Mouse (Mus musculus): ENCODE data around the gene Isyna1.
A peak's percentile ranks its signal among the peaks of the same experiment; 100 is the strongest.

Gene Isyna1

GRCm38 (mm10) chr8:70593961-70594609 is at the start of gene Isyna1:
Gene Isyna1, plus strand, starts transcription at chr8:70594373.
- DNase-seq: peak; percentile 91 to 93

DNA sequence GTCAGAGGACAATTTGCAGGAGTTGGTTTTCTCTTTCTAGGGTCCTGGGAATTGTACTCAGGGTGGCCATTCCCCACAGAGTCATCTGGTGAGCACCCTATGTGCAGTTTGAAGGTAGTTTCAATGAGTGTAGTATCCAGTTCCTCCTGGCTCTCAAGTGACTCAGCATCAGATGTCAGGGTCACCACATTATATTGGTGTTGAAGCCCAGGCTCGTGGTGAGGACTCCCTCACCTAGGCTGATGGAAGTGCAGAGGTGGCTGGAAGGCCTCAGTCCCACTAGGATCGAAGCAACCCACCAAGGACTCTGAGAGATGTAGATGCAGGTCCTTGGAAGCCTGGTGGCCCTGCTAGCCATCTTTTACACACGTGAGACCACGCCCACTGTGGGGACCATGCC is 47.8 kb upstream of the Isyna1 start:
- DNase-seq: peak in 1 of 2 experiments; percentile 22

- peak in 1 of 2 experiments; percentile 58 for DNase-seq
Observed at GRCm38 (mm10) chr8:70547762-70548161, 46.4 kb upstream of the Isyna1 start.

GRCm38 (mm10) chr8:70549412-70550184 is 44.6 kb upstream of the Isyna1 start:
- no peak for DNase-seq

GRCm38 (mm10) chr8:70551558-70552161 is 42.5 kb upstream of the Isyna1 start:
- no peak for DNase-seq

- no peak for DNase-seq
Observed at GRCm38 (mm10) chr8:70552836-70553235, 41.3 kb upstream of the Isyna1 start.

DNA sequence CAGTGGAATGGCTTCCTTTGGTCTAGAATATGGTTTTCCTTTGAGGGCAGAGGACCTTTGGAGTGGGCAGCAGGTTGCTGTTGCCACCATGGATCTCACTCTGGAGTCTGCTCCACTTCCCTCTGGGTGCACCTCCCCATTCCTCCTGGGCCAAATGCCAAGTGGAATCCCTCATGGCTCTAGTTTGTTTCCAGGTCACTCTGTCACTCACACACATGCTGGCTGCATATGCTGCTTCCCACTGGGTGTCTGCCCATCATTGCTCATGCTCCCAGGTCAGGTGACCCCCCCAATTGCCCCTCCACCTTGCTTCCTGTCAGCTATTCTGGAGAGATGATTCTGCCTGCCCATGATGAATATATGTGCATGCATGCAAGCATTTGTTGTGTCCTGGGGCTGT is 40.4 kb upstream of the Isyna1 start:
- DNase-seq: peak; percentile 56 to 59

GRCm38 (mm10) chr8:70555079-70555747 is 39.0 kb upstream of the Isyna1 start:
- no peak for DNase-seq

GRCm38 (mm10) chr8:70558334-70558733 is 35.8 kb upstream of the Isyna1 start:
- DNase-seq: peak in 1 of 2 experiments; percentile 40

DNA sequence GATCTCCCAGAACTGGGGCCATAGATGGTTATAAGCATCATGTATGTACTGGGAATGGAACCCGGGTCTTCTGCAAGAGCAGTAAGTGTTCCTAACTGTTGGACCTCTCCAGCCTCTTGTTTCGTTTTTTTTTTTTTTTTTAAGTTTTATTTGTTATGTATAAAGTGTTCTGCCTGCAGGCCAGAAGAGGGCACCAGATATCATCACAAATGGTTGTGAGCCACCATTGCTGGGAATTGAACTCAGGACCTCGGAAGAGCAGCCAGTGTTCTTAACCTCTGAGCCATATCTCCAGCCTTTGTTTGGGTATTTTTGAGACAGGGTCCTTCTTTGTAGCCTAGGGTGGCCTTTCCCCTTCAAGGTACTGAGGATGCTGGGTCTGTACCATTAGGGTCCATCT is 35.2 kb upstream of the Isyna1 start:
- no peak for DNase-seq

DNA sequence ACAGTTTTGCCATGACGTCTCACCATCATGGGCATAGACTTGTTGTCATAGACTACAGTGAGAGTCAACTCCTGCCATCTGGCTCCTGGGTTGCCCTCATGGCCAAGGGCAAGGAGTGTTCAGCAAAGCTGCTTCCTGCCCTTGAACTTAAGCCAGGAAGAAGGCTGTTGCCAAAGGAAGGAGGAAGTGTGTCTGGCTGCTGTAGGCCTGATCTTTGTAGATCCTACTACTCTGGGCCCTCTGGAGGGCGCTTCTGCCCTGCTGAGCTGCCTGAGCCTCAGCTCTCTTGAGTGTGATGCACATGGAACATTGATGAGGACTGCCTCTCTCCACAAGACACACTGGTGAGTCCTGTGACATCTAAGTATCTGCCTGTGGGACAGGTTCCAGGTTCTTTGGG is 34.1 kb upstream of the Isyna1 start:
- DNase-seq: peak; percentile 81 to 84

DNA sequence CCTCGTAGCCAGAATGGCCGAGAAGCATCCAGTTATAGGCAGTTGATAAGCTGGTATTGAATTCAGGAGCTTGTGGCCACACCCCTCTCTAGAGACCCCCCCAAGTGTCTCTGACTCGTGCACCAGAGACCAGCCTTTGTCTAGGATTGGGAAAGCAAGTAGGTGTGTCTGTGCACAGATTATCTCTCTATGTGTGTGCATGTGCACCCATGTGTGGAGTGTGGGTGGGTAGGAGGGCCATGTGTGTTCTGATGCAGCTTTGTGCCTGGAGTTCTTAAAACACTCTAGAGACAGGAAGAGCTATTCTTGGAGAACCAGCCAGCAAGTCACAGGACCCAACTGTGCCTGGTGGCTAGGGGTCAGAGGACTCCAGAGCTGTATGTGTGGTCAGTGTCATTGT is 33.6 kb upstream of the Isyna1 start:
- no peak for DNase-seq

GRCm38 (mm10) chr8:70561357-70561756 is 32.8 kb upstream of the Isyna1 start:
- DNase-seq: no peak

- peak; percentile 65 to 80 for DNase-seq
Observed at GRCm38 (mm10) chr8:70561809-70562535, 32.2 kb upstream of the Isyna1 start.

DNA sequence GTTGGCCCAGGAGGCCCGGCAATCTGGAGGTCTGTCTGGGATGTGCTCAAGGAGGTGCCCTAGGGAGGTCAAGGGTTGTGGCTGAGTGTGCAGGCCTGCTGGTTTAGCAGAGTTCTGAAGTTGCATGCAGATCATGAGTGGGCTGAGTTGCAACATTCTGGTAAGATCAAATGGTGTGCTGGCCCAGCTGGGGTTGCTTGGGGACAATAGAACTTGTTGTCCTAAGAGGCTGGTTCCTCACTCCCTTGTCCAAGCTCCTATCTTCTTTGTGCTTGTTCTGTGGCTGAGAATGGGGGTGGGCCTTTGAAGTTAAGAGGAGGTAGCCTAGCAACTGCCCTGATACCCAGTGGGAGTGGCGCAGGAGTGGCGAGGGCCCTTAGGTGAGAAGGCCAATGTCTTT is 31.4 kb upstream of the Isyna1 start:
- peak; percentile 56 to 79 for DNase-seq

GRCm38 (mm10) chr8:70563763-70564387 is 30.3 kb upstream of the Isyna1 start:
- DNase-seq: no peak

GRCm38 (mm10) chr8:70564696-70565235 is 29.4 kb upstream of the Isyna1 start:
- no peak for DNase-seq

DNA sequence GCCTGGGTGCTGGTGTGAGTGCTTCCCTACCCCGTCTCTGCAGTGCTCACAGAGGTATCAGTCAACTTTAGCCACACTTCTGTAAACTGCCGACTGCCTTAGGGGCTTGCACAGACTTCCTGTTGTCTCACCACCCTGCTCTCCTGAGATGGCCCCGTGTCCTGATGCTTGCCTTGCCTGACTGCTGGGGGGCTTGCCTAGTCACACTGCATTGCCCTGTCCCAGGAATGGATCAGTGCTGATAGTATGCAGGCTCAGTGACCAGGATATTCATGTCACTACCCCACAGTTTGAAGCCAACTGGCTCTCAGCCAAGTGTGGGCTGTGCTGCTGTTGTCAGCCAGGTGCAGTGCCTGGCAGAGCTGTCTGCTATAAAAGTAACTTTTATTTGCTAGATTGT is 28.6 kb upstream of the Isyna1 start:
- DNase-seq: peak in 1 of 2 experiments; percentile 35

- DNase-seq: no peak
Observed at GRCm38 (mm10) chr8:70570360-70570759, 23.8 kb upstream of the Isyna1 start.

GRCm38 (mm10) chr8:70570990-70571389 is 23.2 kb upstream of the Isyna1 start:
- no peak for DNase-seq

- no peak for DNase-seq
Observed at GRCm38 (mm10) chr8:70574302-70574701, 19.9 kb upstream of the Isyna1 start.

DNA sequence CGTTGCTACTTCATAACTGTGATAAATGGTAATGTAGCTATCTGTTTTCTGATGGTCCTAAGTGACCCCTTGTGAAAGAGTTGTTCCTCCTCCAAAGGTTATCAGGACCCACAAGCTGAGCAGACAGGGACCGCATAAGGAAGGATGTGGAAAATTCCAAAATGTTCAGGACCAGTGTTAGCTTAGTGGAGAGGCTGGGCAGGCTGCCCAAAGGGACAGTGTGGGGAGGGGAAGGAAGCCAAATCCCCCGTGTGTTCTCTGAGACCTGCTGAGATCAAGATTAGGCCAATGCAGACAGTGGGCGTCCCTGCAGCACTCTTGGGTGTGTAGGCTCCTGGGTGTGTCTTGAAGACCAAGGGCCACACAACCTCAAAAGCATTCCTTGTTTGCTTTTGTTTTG is 19.3 kb upstream of the Isyna1 start:
- DNase-seq: no peak
